Mouse (Mus musculus) heart, embryonic 14.5 days (tissue): ENCODE measurements around the gene Fmnl1. TPM values are rescaled to one million over a fixed set of nuclear protein-coding genes. Genes with fewer than 3 reads are reported as not detected.

Source experiments
- ATAC-seq: fragments of 200-750 bp; cut with Nextera tagmentation; 2 replicates; pipeline ENCODE4 v1.8.0; 2017; ENCODE audit warnings: low read depth, moderate TSS enrichment; ENCODE audit not compliant: insufficient number of reproducible peaks, insufficient read depth, low FRiP score
- H3K27ac ChIP-seq, 2 experiments: fragments of 200-500 bp in 1 of 2; fragments of 300-500 bp in 1 of 2; sonication (generic) in 1 of 2; replicated peaks in 1 of 2; 2 replicates each; pipeline ENCODE4 v1.5.1; 2012 to 2014; ENCODE audit warnings: low read depth in 2 of 2, low read length in 2 of 2, control low read depth in 1 of 2, mild to moderate bottlenecking in 1 of 2, mixed read lengths in 1 of 2; ENCODE audit not compliant: control insufficient read depth in 1 of 2, insufficient read depth in 1 of 2
- H3K27me3 ChIP-seq: fragments of 300-500 bp; sonication (generic); 2 replicates; pipeline ENCODE4 v1.6.1; 2014; ENCODE audit warnings: mild to moderate bottlenecking, low read length, control low read depth; ENCODE audit not compliant: control insufficient read depth, insufficient read depth
- H3K36me3 ChIP-seq: fragments of 300-500 bp; sonication (generic); 2 replicates; pipeline ENCODE4 v1.6.1; 2014; ENCODE audit warnings: mild to moderate bottlenecking, control low read depth, low read length, mixed read lengths; ENCODE audit not compliant: control insufficient read depth, insufficient read depth
- H3K4me1 ChIP-seq, 2 experiments: fragments of 200-500 bp in 1 of 2; fragments of 300-500 bp in 1 of 2; sonication (generic) in 1 of 2; 2 replicates each; pipeline ENCODE4 v1.6.1; 2012 to 2014; ENCODE audit warnings: low read length in 2 of 2, control low read depth in 1 of 2, mixed read lengths in 1 of 2; ENCODE audit not compliant: control insufficient read depth in 2 of 2, insufficient read depth in 2 of 2
- H3K4me2 ChIP-seq: fragments of 300-500 bp; sonication (generic); 2 replicates; pipeline ENCODE4 v1.6.1; 2014; ENCODE audit warnings: mild to moderate bottlenecking, low read length
- H3K4me3 ChIP-seq, 2 experiments: fragments of 200-500 bp in 1 of 2; fragments of 300-500 bp in 1 of 2; sonication (generic) in 1 of 2; 2 replicates each; pipeline ENCODE4 v1.5.1; 2012 to 2014; ENCODE audit warnings: low read length in 2 of 2, mild to moderate bottlenecking in 2 of 2, control low read depth in 1 of 2, low read depth in 1 of 2, moderate library complexity in 1 of 2; ENCODE audit not compliant: control insufficient read depth in 1 of 2, insufficient read depth in 1 of 2
- H3K9ac ChIP-seq: fragments of 300-500 bp; sonication (generic); 2 replicates; pipeline ENCODE4 v1.6.1; 2014; ENCODE audit warnings: mild to moderate bottlenecking, low read length
- H3K9me3 ChIP-seq: fragments of 300-500 bp; sonication (generic); 2 replicates; pipeline ENCODE4 v1.6.1; 2016; ENCODE audit warnings: low read length, control low read depth; ENCODE audit not compliant: control insufficient read depth
- WGBS: fragments of 180-500 bp; shearing (Covaris S2); extraction: QIAGEN DNeasy Blood & Tissue Kit; methylation state at CpG from one replicate; pipeline ENCODE4 v1.1.7; 2014; 5-methylcytosine and 5-hydroxymethylcytosine counted together
- polyA plus RNA-seq: library from polyadenylated mRNA; unstranded; fragments of >200 nt; fragmentation: Nextera tagmentation; extraction: Ambion mirVana; gene quantifications from 2 replicates; pipeline ENCODE4 v1.2.1, GENCODE M21; 2014

The Fmnl1 gene
- polyA plus RNA-seq, 1 experiment from 2014 or later = 2.9 TPM

- H3K9ac ChIP-seq = no peak overlapping the region
- H3K27ac ChIP-seq = no peak overlapping the region; a peak in 1 of 4 replicates
- H3K36me3 ChIP-seq = peaks cover 64% of the 10 kb centered on the region
- H3K27me3 ChIP-seq = no peaks in the 10 kb centered on the region
- no peak for ATAC-seq
- no peak overlapping the region for H3K4me2 ChIP-seq
- H3K9me3 ChIP-seq = no peaks in the 10 kb centered on the region
- WGBS = 61% methylated on average over 18 of the region's 18 CpGs
- no peaks in the 10 kb centered on the region for H3K4me1 ChIP-seq
- no peak overlapping the region for H3K4me3 ChIP-seq
Measured at GRCm38 (mm10) chr11:103223951-103224456, 53.1 kb downstream of the Fmnl1 start.

GRCm38 (mm10) chr11:103229608-103230007 is 58.7 kb downstream of the Fmnl1 start:
- H3K27me3 ChIP-seq = no peaks in the 10 kb centered on the region
- no peaks in the 10 kb centered on the region for H3K9me3 ChIP-seq
- H3K4me1 ChIP-seq = no peaks in the 10 kb centered on the region
- no peak for ATAC-seq
- no peak overlapping the region for H3K27ac ChIP-seq
- 91% methylated on average over 2 of the region's 2 CpGs for WGBS
- no peak overlapping the region for H3K4me3 ChIP-seq
- no peak overlapping the region for H3K9ac ChIP-seq
- H3K4me2 ChIP-seq = no peak overlapping the region
- H3K36me3 ChIP-seq = peaks cover 59% of the 10 kb centered on the region

- no peak overlapping the region for H3K4me2 ChIP-seq
- H3K9ac ChIP-seq = no peak overlapping the region
- H3K36me3 ChIP-seq = peaks cover 49% of the 10 kb centered on the region
- H3K27ac ChIP-seq = no peak overlapping the region
- ATAC-seq = no peak
- H3K4me3 ChIP-seq = no peak overlapping the region
- H3K4me1 ChIP-seq = no peaks in the 10 kb centered on the region
- H3K27me3 ChIP-seq = no peaks in the 10 kb centered on the region
- 85% methylated on average over 19 of the region's 19 CpGs for WGBS
- H3K9me3 ChIP-seq = no peaks in the 10 kb centered on the region
Measured at GRCm38 (mm10) chr11:103230626-103231025, 59.7 kb downstream of the Fmnl1 start.

GRCm38 (mm10) chr11:103231367-103231766 is 60.5 kb downstream of the Fmnl1 start:
- H3K27me3 ChIP-seq = no peaks in the 10 kb centered on the region
- no peak overlapping the region for H3K4me3 ChIP-seq
- no peak overlapping the region for H3K4me2 ChIP-seq
- H3K27ac ChIP-seq = no peak overlapping the region
- ATAC-seq = no peak
- no peaks in the 10 kb centered on the region for H3K4me1 ChIP-seq
- no peaks in the 10 kb centered on the region for H3K9me3 ChIP-seq
- WGBS = 91% methylated on average over 7 of the region's 7 CpGs
- H3K9ac ChIP-seq = no peak overlapping the region
- H3K36me3 ChIP-seq = peaks cover 46% of the 10 kb centered on the region

- Histone ChIP-seq H3K27ac (no peak overlapping the region), H3K4me1 (no peaks in the 10 kb centered on the region), H3K9me3 (no peaks in the 10 kb centered on the region), H3K4me2 (no peak overlapping the region), H3K36me3 (peaks cover 34% of the 10 kb centered on the region), H3K27me3 (no peaks in the 10 kb centered on the region), H3K9ac (no peak overlapping the region), H3K4me3 (no peak overlapping the region)
- 29% methylated on average over 7 of the region's 7 CpGs for WGBS
- ATAC-seq = no peak
Measured at GRCm38 (mm10) chr11:103232966-103233365, 62.1 kb downstream of the Fmnl1 start.

- 84% methylated on average over 1 of the region's 1 CpGs for WGBS
- Histone ChIP-seq H3K4me2 (no peak overlapping the region), H3K36me3 (peaks cover 40% of the 10 kb centered on the region), H3K9me3 (no peaks in the 10 kb centered on the region), H3K4me3 (no peak overlapping the region), H3K4me1 (no peaks in the 10 kb centered on the region), H3K9ac (no peak overlapping the region), H3K27ac (no peak overlapping the region), H3K27me3 (no peaks in the 10 kb centered on the region)
- no peak for ATAC-seq
Measured at GRCm38 (mm10) chr11:103234447-103234846, 63.5 kb downstream of the Fmnl1 start.

GRCm38 (mm10) chr11:103235702-103236101 is 64.8 kb downstream of the Fmnl1 start:
- Histone ChIP-seq H3K27me3 (no peaks in the 10 kb centered on the region), H3K36me3 (peaks cover 38% of the 10 kb centered on the region), H3K9ac (no peak overlapping the region), H3K9me3 (no peaks in the 10 kb centered on the region), H3K4me1 (peaks cover 6 to 7% of the 10 kb centered on the region in 2 experiments; a peak in 3 of 4 replicates), H3K4me2 (no peak overlapping the region), H3K4me3 (no peak overlapping the region), H3K27ac (no peak overlapping the region)
- 53% methylated on average over 11 of the region's 11 CpGs for WGBS
- no peak for ATAC-seq

- no peak for ATAC-seq
- Histone ChIP-seq H3K27ac (no peak overlapping the region), H3K36me3 (peaks cover 30% of the 10 kb centered on the region), H3K9ac (no peak overlapping the region), H3K4me1 (peaks cover 10 to 12% of the 10 kb centered on the region in 2 experiments), H3K27me3 (no peaks in the 10 kb centered on the region), H3K4me2 (no peak overlapping the region), H3K4me3 (no peak overlapping the region), H3K9me3 (no peaks in the 10 kb centered on the region)
- 79% methylated on average over 6 of the region's 6 CpGs for WGBS
Measured at GRCm38 (mm10) chr11:103236431-103236830, 65.5 kb downstream of the Fmnl1 start.
